Mouse (Mus musculus): ENCODE results near the gene Gm10722.
"Not testable (repeated sequence)": the region's sequence is repeated elsewhere in the genome, so short reads cannot be mapped to it uniquely, and the experiment has no call there.

GRCm38 (mm10) chr9:3023312-3023984, 22.7 kb downstream of the Gm10722 start, which contains the start of gene Gm10718:
- not testable (repeated sequence) for TF ChIP-seq EP300, CTCF (IDR thresholded peaks at IDR 0.05; ENCODE audit: low read depth)

Measured in liver, postnatal 0 days (tissue).